Mouse (Mus musculus) spleen, adult 2 months (tissue): ENCODE results near the gene Cypt1. TPM values are rescaled to one million over a fixed set of nuclear protein-coding genes. Genes with fewer than 3 reads are reported as not detected.

Experiments used
- DNase-seq, 2 experiments: peaks; one replicate each; pipeline versions ENCODE4 v3.0.0 to v3.0.0-alpha.2; 2012 to 2021; ENCODE audit warnings: low spot score in 2 of 2, low read depth in 1 of 2
- H3K27ac ChIP-seq: fragments of 200-500 bp; 2 replicates; pipeline ENCODE4 v1.5.1; 2012; ENCODE audit warnings: low read length, inconsistent platforms; ENCODE audit not compliant: insufficient read depth
- H3K27me3 ChIP-seq: fragments of 200-500 bp; 2 replicates; pipeline ENCODE4 v1.6.1; 2012; ENCODE audit warnings: mild to moderate bottlenecking, moderate library complexity, low read length, inconsistent platforms; ENCODE audit not compliant: control insufficient read depth, insufficient read depth
- H3K36me3 ChIP-seq: fragments of 200-500 bp; 2 replicates; pipeline ENCODE4 v1.6.1; 2012; ENCODE audit warnings: mild to moderate bottlenecking, low read length, inconsistent platforms; ENCODE audit not compliant: control insufficient read depth, insufficient read depth
- H3K4me1 ChIP-seq: fragments of 200-500 bp; 2 replicates; pipeline ENCODE4 v1.6.1; 2011; ENCODE audit warnings: inconsistent platforms; ENCODE audit not compliant: control insufficient read depth, insufficient read depth, insufficient read length
- H3K4me3 ChIP-seq: fragments of 200-500 bp; 2 replicates; pipeline ENCODE4 v1.5.1; 2011; ENCODE audit warnings: mild to moderate bottlenecking, inconsistent platforms; ENCODE audit not compliant: insufficient read depth, insufficient read length; ENCODE audit errors: extremely low read depth
- CTCF ChIP-seq: fragments of 200-500 bp; IDR thresholded peaks from 2 replicates; pipeline ENCODE4 v1.5.1; 2011; ENCODE audit warnings: mild to moderate bottlenecking, inconsistent platforms; ENCODE audit not compliant: insufficient read depth, insufficient read length, insufficient replicate concordance; ENCODE audit errors: extremely low read depth
- POLR2A ChIP-seq: fragments of 200-500 bp; IDR thresholded peaks from 2 replicates; pipeline ENCODE4 v1.6.1; 2011; ENCODE audit warnings: low read depth, low read length, inconsistent platforms
- WGBS: fragments of 180-500 bp; shearing (Covaris S2); methylation state at CpG from one replicate; pipeline ENCODE4 v1.1.7; 2018; 5-methylcytosine and 5-hydroxymethylcytosine counted together
- polyA plus RNA-seq: library from polyadenylated mRNA; depleted of rRNA; stranded (reverse); fragments of >200 nt; gene quantifications from 2 replicates; pipeline ENCODE4 v1.2.3, GENCODE M21; 2012; rRNA removed

The Cypt1 gene
- polyA plus RNA-seq = not detected in 2 replicates

GRCm38 (mm10) chrX:16522569-16522968 lies at the start of gene Cypt1:
TSS of gene Cypt1 (plus strand) at chrX:16522869.
- Histone ChIP-seq H3K36me3 (no peaks in the 10 kb centered on the region), H3K4me3 (no peak within 1 kb of the TSS), H3K27ac (no peak within 1 kb of the TSS), H3K4me1 (no peaks in the 10 kb centered on the region), H3K27me3 (no peaks in the 10 kb centered on the region)
- TF ChIP-seq POLR2A (no peak), CTCF (no peak)
- 81% methylated on average over 3 of the region's 3 CpGs for WGBS
- no peak for DNase-seq

GRCm38 (mm10) chrX:16546806-16547205 lies 24.1 kb downstream of the Cypt1 start:
- no peak for DNase-seq
- Histone ChIP-seq H3K27me3 (no peaks in the 10 kb centered on the region), H3K4me3 (no peak overlapping the region), H3K4me1 (no peaks in the 10 kb centered on the region), H3K27ac (no peak overlapping the region), H3K36me3 (no peaks in the 10 kb centered on the region)
- TF ChIP-seq CTCF = no peak
- no peak for TF ChIP-seq POLR2A

- no peak overlapping the region for H3K27ac ChIP-seq
- DNase-seq = no peak
- WGBS = 64% methylated on average over 1 of the region's 1 CpGs
- no peaks in the 10 kb centered on the region for H3K36me3 ChIP-seq
- H3K27me3 ChIP-seq = no peaks in the 10 kb centered on the region
- no peak overlapping the region for H3K4me3 ChIP-seq
- TF ChIP-seq POLR2A = no peak
- H3K4me1 ChIP-seq = no peaks in the 10 kb centered on the region
Observed at GRCm38 (mm10) chrX:16557061-16557460, 34.4 kb downstream of the Cypt1 start.

- Histone ChIP-seq H3K27me3 (no peaks in the 10 kb centered on the region), H3K27ac (no peak overlapping the region), H3K4me1 (no peaks in the 10 kb centered on the region), H3K4me3 (no peak overlapping the region), H3K36me3 (no peaks in the 10 kb centered on the region)
- no peak for DNase-seq
- TF ChIP-seq CTCF (no peak), POLR2A (no peak)
Observed at GRCm38 (mm10) chrX:16558501-16558900, 35.8 kb downstream of the Cypt1 start.

Other genes starting within 250 kb of the Cypt1 start
- 0.28 and 0.29 TPM in 2 replicates for gene Maoa, start 96.8 kb downstream of the Cypt1 start, polyA plus RNA-seq